Mouse (Mus musculus): Measurements from ENCODE around the gene E2f4.

E2f4 gene

DNA sequence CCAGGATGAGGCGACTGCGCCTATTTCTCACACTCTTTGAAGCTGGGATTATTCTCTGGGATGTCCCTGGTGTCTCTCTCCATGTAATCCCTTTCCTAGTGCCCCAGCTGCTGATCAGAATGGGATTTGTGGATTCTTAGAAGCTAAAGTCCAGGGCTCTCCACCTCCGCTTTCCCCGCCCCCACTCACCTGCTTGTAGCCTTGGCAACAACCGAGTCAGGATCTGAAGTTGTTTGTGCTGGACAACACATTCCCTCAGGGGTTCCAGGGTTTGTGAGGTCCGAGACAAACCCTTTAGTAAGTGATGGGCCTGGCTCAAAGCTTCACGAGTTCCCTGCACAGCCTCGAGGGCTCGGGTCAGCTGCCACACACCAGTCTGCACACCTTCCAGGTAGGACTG is 2.7 kb upstream of the E2f4 start:
- no peak for DNase-seq (ENCODE audit: low spot score)

- DNase-seq (ENCODE audit: low spot score): no peak
Observed at GRCm38 (mm10) chr8:105295256-105295655, 2.2 kb upstream of the E2f4 start.

DNA sequence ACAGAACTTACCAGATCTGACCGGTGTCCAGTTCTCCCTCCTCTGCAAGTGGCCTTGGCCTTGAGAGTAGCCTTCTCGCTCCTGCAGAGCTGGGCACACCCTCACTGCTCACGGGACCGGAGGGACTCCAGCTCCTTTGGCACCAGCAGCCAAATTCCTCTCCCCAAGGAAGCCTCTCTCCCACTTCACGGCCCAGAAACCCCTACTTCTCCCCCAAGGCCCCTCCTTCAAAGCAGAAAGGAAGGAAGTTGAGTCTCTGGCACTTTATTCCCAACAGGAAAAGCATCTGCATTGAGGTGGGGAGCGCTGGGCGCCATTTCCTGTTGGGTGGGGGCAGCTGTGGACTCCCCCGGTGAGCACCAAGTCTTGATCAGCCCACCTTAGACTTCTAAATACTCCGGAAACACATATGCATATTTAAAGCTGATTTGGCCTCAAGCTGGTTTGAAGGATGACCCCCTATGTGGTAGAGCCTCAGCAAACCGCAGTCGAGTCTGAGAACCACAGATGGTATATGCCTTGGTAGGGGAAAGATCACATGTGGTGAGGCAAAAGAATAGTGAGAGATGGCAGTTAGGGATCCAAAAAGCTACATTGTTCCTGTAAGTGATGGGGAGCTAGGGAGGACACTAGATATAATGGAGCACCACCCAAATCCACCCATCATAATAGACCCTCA is 1.4 kb upstream of the E2f4 start, which contains the start of gene Exoc3l:
Gene Exoc3l, minus strand, starts transcription at position 207 of the 679 bp plus-strand sequence.
- DNase-seq (ENCODE audit: low spot score): no peak

DNA sequence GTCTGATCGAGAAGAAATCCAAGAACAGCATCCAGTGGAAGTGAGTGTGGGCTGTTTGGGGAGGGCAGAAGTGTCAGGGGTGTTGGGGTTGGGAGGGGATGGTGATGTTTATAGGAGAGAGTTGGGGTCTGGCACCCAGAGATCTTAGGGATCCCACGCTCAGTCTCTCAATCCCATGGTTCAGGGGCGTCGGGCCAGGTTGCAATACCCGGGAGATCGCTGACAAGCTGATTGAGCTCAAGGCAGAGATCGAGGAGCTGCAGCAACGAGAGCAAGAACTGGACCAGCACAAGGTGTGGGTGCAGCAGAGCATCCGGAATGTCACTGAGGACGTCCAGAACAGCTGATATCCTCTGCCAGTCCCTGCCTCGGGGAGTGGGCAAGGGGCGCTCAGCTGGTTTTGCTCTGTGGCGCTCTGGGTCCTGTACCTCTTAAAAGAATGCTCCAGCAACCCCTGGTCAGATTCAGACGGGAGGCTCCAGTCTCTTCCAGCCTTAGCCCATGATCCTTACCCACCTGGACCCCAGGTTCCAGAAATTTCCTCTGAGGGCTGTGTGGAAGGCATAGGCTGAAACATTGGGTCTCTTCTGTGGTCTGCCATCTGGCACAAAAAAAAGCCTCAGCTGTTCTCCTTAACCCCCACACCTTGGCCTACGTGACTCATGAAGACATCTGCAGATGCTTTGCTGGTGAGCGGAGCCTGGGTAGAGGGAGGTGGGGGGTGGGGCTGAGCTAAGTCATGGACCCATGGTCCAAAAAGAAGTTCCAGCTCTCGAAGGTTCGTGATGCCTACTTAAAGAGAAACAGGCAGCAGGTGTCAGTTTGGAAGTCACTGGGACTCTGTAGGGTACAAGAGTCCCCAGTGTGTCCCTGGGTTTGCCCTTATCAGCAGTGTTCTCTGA is 1.1 kb downstream of the E2f4 start:
- no peak for DNase-seq (ENCODE audit: low spot score)

GRCm38 (mm10) chr8:105299962-105300361 is 2.5 kb downstream of the E2f4 start:
- DNase-seq (ENCODE audit: low spot score): no peak

DNA sequence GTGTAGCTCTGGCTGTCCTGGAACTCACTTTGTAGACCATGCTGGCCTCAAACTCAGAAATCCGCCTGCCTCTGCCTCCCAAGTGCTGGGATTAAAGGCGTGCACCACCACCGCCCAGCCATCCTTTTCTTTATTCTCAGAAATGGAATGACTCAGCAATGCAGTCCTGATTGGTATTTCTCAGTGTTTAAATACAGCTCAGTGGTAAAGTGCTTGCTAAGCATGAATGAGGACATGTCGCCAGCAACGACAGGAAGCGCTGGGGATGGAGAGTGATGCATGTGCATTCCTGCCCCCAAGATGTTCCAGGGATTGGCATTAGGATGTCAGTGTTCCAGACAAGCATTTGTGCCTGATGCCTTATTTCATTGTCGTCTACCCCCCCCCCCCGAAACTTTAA is 5.9 kb downstream of the E2f4 start:
- no peak for DNase-seq (ENCODE audit: low spot score)

GRCm38 (mm10) chr8:105303874-105304273 is 6.4 kb downstream of the E2f4 start:
- no peak for DNase-seq (ENCODE audit: low spot score)

DNA sequence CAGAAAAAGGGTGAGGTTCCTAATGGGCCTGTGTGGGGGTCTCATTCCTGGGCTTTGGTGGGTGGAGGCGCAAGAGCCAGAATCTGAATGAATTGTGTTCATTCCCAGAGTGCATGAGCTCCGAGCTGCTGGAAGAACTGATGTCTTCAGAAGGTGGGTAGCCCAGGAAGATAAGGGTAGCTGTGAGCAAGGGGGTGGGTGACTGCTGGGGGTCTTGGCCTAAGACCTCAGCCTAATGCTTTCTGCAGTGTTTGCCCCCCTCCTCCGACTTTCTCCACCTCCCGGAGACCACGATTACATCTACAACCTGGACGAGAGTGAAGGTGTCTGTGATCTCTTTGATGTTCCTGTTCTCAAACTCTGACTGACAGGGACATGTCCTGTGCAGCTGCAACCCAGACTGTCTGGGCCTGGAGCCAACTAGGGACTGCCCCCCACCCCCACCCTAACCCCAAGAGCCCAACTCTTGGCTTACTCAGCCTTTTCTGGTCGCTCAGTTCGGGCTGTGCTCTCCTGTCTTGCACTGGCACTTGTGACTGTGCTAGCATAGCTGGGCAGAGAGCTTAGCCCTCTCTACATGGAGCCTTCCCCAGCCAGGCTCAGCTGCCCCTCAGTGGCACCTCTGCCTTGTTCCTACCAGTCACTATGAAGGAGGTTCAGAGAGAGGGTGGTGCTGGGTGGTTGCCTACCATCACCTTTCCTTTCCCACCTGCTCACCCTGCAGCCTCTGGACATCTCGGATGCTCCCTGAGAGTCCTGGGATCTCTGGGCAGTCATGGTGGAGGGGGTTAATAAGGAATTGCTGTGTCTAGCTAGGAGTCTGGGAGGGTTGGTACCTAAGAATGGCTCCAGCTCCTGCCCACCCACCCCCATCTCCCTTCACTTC is 7.1 kb downstream of the E2f4 start:
- no peak for DNase-seq (ENCODE audit: low spot score)

DNA sequence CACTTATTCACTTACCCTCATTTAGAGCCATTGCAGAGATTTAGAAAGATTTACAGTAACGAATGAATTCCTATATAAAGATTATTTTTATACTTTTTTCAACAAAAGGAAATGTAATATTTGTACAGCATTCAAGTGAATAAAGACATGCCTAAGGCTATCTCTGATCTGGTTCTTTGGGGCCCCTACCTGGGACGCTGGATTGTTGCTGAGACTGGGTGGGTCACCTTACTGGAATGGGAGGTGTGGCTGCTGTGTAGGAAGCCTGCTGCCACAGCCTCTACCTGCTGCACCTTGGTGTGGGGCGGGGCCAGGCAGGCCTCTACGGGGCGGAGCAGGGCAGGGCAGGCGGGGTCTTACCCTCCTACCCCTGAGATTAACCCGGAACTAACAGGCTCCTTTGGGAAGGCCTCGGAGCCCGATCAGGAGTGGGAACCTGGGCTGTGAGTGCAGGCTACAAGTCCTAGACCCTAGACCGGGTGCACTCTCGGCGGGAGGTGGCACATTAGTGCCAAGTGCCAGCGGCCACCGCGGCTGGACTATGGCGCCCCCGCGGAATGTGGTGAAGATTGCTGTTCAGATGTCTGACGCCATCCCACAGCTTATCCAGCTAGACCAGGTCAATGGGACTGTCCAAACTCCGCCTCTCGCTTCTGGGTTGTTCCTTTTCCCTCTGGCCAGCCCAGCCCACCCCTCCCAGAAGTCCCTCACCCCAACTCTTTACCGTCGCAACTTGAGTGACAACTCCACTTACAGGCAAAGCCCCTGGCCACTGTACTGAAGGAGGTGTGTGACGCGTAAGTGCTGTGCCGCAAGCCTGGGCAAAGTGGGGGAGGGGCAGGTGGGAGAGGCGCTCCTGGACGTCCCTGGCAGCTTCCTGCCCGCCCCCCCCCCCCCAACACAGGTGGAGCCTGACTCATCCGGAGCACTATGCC is 8.0 kb downstream of the E2f4 start, which contains the start of gene Elmo3:
Gene Elmo3, plus strand, starts transcription at position 391 of the 935 bp plus-strand sequence.
- DNase-seq (ENCODE audit: low spot score): peak; percentile 63

GRCm38 (mm10) chr8:105306146-105306691 is 8.8 kb downstream of the E2f4 start:
- DNase-seq (ENCODE audit: low spot score): no peak

DNA sequence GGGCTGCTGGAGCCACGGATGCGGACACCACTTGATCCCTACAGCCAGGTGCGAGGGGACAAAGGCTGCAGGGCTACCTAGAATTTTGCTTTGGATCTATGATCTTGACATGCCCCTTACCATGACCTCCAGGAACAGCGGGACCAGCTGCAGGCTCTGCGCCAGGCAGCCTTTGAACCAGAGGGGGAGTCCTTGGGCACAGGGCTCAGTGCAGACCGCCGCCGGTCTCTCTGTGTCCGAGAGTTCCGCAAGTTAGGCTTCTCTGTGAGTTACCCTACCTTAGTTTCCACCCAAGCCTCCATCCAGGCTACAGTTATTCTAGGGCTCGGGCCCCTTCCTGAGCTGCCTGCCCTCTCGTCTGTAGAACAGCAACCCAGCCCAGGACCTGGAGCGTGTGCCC is 10.2 kb downstream of the E2f4 start:
- no peak for DNase-seq (ENCODE audit: low spot score)

GRCm38 (mm10) chr8:105308428-105308827 is 11.0 kb downstream of the E2f4 start:
- DNase-seq (ENCODE audit: low spot score): no peak

DNA sequence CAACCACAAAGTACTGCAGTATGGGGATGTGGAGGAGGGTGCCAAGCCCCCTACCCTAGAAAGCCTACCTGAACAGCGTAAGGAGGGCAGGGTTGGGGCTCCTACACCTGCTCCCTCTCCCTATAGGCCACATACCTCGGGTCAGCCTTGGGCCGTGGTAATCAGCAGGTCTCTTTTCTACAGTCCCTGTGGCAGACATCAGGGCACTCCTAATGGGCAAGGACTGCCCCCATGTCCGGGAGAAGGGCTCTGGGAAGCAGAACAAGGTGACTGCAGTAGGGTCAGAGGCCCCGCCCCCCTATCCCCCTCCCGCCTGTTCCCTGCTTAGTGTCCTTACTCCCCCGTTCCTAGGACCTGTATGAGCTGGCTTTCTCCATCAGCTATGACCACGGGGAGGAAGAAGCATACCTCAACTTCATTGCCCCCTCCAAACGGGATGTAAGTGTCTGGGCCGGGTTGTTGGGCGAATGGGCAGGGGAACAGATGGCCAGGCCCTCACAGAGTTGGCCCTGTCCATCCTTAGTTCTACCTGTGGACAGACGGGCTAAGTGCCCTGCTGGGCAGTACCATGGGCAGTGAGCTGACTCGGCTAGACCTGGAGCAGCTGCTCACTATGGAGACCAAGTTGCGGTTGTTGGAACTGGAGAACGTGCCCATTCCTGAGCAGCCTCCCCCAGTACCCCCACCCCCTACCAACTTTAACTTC is 11.8 kb downstream of the E2f4 start:
- DNase-seq (ENCODE audit: low spot score): no peak

- DNase-seq (ENCODE audit: low spot score): no peak
Observed at GRCm38 (mm10) chr8:105310118-105310517, 12.7 kb downstream of the E2f4 start.

- no peak for DNase-seq (ENCODE audit: low spot score)
Observed at GRCm38 (mm10) chr8:105311718-105312117, 14.3 kb downstream of the E2f4 start.

DNA sequence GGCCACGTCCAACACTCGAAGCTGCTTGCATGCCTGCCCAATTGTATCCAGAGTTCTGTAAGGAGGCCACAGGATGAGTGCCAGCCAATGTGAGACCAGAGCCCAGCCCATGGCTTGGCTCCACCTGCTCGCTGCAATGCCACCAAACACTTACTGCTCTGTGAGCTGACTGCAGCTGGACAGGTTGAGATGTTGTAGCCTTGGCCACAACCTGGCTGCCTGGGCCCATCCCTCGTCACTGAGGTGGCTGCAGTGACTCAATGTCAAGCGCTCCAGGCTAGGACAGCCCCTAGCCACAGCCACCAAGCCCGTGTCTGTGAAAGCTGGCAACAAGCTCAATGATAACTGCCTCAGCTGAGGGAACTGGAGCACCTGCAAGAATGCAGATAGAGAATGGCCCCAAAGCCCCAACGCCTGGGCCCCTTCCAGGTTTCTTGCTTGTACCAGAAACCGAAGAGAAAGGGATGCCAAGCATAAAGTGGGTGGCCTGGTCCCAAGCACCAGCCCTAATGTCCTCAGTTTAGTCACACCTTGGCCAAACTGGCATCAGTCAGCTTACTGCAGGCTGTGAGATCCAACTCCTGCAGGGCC is 15.5 kb downstream of the E2f4 start:
- DNase-seq (ENCODE audit: low spot score): no peak

DNA sequence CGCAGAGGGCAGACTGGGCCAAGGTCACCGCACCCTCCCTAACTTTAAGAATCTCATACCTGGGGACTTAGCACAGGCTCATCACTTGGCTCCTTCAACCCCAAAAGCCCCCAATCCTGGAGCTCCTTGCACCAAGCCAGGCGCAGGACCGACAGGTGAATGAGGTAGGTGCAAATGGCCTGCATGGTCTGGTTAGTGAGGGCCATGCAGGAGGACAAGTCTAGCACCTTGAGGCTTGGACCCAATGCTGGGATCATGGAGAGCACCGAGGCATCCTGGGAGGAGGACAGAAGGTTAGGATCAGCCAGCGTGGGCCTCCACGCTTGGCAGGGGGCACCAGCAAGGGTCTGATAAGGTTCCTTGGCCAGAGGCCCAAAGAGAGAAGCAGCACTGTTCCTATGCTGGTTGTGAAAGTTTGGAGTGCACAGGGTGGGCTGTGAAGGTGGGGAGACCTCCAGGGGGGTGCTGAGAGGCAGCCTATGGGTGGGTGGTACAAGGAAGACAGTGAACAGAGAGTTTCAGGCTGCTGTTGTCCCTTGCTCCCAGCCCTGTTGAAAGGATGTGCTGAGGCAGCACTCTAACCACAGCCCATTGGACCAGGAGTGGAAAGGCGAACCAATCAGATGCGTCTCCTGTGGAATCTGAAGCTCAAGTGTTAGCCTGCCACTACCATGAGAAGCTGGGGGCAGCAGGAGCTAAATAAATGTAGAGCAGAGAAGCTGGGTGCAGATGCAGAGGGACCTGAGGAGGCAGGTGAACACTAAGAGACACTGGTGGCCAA is 16.3 kb downstream of the E2f4 start:
- DNase-seq (ENCODE audit: low spot score): peak; percentile 46

- DNase-seq (ENCODE audit: low spot score): no peak
Observed at GRCm38 (mm10) chr8:105315073-105315769, 17.8 kb downstream of the E2f4 start.
